Mouse (Mus musculus) liver, embryonic 14.5 days (tissue): ENCODE measurements around the gene Gm28041. TPM values are rescaled to one million over a fixed set of nuclear protein-coding genes. Genes with fewer than 3 reads are reported as not detected.
A peak's percentile ranks its signal among the peaks of the same experiment; 100 is the strongest.

ENCODE experiments used
- ATAC-seq: fragments of 200-750 bp; cut with Nextera tagmentation; 2 replicates; pipeline ENCODE4 v1.8.0; 2017; ENCODE audit warnings: moderate number of reproducible peaks, mild to moderate bottlenecking, moderate library complexity; ENCODE audit not compliant: insufficient read depth
- DNase-seq, 3 experiments: peaks; one replicate each; pipeline ENCODE4 v3.0.0-alpha.2; 2012 to 2013; ENCODE audit warnings: low read depth in 3 of 3, low spot score in 3 of 3
- H3K27ac ChIP-seq: fragments of 300-500 bp; sonication (generic); 2 replicates; pipeline ENCODE4 v1.5.1; 2014; ENCODE audit warnings: moderate library complexity, mild to moderate bottlenecking, control low read depth, inconsistent platforms
- H3K27me3 ChIP-seq: fragments of 300-500 bp; sonication (generic); 2 replicates; pipeline ENCODE4 v1.6.1; 2014; ENCODE audit warnings: mild to moderate bottlenecking, low read length, moderate library complexity; ENCODE audit not compliant: control insufficient read depth, insufficient read depth
- H3K36me3 ChIP-seq: fragments of 300-500 bp; sonication (generic); replicated peaks from 2 replicates; pipeline ENCODE4 v1.6.1; 2014; ENCODE audit warnings: low read depth; ENCODE audit not compliant: control insufficient read depth, insufficient read depth
- H3K4me1 ChIP-seq, 2 experiments: fragments of 200-500 bp in 1 of 2; fragments of 300-500 bp in 1 of 2; sonication (generic) in 1 of 2; replicated peaks; 2 replicates each; pipeline ENCODE4 v1.6.1; 2012 to 2014; ENCODE audit warnings: antibody characterized with exemption in 1 of 2, inconsistent platforms in 1 of 2, low read length in 1 of 2; ENCODE audit not compliant: control insufficient read depth in 2 of 2, insufficient read depth in 2 of 2
- H3K4me2 ChIP-seq: fragments of 300-500 bp; sonication (generic); 2 replicates; pipeline ENCODE4 v1.6.1; 2014; ENCODE audit warnings: low read depth, mild to moderate bottlenecking, control low read depth, moderate library complexity
- H3K4me3 ChIP-seq, 2 experiments: fragments of 200-500 bp in 1 of 2; fragments of 300-500 bp in 1 of 2; sonication (generic) in 1 of 2; 2 replicates each; pipeline ENCODE4 v1.5.1; 2012 to 2014; ENCODE audit warnings: low read depth in 2 of 2, low read length in 2 of 2, mild to moderate bottlenecking in 2 of 2, control low read depth in 1 of 2, inconsistent platforms in 1 of 2, moderate library complexity in 1 of 2; ENCODE audit not compliant: insufficient read depth in 1 of 2
- H3K9ac ChIP-seq: fragments of 300-500 bp; sonication (generic); replicated peaks from 2 replicates; pipeline ENCODE4 v1.6.1; 2014; ENCODE audit warnings: mild to moderate bottlenecking, control low read depth, moderate library complexity
- H3K9me3 ChIP-seq: fragments of 300-500 bp; sonication (generic); 2 replicates; pipeline ENCODE4 v1.6.1; 2016; ENCODE audit warnings: low read length, mixed read lengths; ENCODE audit not compliant: control insufficient read depth
- CTCF ChIP-seq: IDR thresholded peaks from 2 replicates; pipeline ENCODE4 v1.5.1; 2016; ENCODE audit warnings: antibody characterized with exemption, low read depth, control low read depth
- EP300 ChIP-seq: IDR thresholded peaks from 2 replicates; pipeline ENCODE4 v1.6.1; 2016; ENCODE audit warnings: antibody characterized with exemption, low read depth
- WGBS: fragments of 180-500 bp; shearing (Covaris S2); extraction: QIAGEN DNeasy Blood & Tissue Kit; methylation state at CpG from one replicate; pipeline ENCODE4 v1.1.7; 2014; ENCODE audit not compliant: insufficient replicate concordance; 5-methylcytosine and 5-hydroxymethylcytosine counted together
- polyA plus RNA-seq, 2 experiments: library from polyadenylated mRNA; depleted of rRNA in 1 of 2; stranded (reverse) in 1 of 2; unstranded in 1 of 2; fragments of >200 nt; fragmentation: Nextera tagmentation in 1 of 2; extraction: Ambion mirVana in 1 of 2; gene quantifications; 2 replicates each; pipeline versions ENCODE4 v1.2.1 to v1.2.3; 2012 to 2014

Gm28041 gene
- polyA plus RNA-seq, 2 experiments: 0.10 to 0.19 TPM

GRCm38 (mm10) chr13:67306718-67307117 is 68.8 kb downstream of the Gm28041 start:
- TF ChIP-seq EP300 (no peak), CTCF (no peak)
- H3K4me3 ChIP-seq: peak overlapping the region; percentile 74 to 75
- peak overlapping the region; percentile 82 for H3K4me2 ChIP-seq
- peak; percentile 32; the same call in 1 of the 2 replicates for ATAC-seq
- no peaks in the 10 kb centered on the region for H3K27me3 ChIP-seq
- 24% methylated on average over 5 of the region's 5 CpGs for WGBS
- no peaks in the 10 kb centered on the region for H3K9me3 ChIP-seq
- peak overlapping the region; percentile 71; the same call in 1 of the 2 replicates for H3K9ac ChIP-seq
- no peak overlapping the region for H3K27ac ChIP-seq
- DNase-seq: no peak
- no peaks in the 10 kb centered on the region for H3K36me3 ChIP-seq
- peaks cover 4 to 5% of the 10 kb centered on the region in 2 experiments; a peak in 1 of 4 replicates for H3K4me1 ChIP-seq

DNA sequence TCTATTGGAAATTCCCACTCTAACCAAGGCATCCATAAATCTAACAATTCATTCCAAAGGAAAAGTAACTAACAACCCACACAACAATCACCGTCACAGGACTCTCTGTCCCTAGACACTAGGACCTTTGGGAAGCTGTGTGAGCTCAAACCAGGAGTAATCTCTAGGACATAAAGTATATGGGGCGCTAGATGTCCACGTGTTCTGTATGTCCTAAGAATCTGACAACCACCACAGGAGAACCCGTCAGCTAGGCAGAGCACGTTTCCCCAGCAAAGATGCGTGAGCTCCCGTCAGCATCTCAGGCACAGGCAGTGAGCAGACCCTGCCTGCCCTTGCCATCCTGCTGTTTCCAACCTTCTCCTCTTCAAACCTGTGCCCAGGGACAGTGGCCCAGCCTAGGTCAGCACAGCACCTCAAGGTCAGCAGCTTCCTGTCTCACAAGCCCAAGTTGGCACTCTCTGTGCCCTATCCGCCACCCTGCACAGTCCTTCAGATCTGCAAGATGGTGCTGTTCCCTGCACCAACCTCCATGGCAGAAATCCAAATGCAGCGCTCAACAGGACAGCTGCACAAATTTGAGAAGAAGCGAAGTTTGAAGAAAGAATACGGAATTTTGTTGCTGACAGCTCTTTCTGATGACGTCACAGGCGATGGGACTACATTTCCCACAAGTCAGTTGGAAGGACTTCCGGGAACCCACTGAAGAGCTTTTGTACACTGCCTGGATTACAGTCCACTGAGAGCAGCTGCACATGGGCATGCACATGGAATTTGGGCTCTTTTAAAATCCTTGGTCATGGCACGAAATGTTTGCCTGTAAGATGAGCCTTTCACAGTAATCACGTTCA is 69.5 kb downstream of the Gm28041 start, which contains the start of gene Zfp457:
TSS of gene Zfp457 (minus strand) at position 664 of the 851 bp plus-strand sequence.
- TF ChIP-seq CTCF (no peak), EP300 (no peak)
- Histone ChIP-seq H3K36me3 (no peaks in the 10 kb centered on the region), H3K4me1 (peaks cover 4 to 5% of the 10 kb centered on the region in 2 experiments; a peak in 1 of 4 replicates), H3K27me3 (no peaks in the 10 kb centered on the region), H3K9me3 (no peaks in the 10 kb centered on the region), H3K9ac (peak within 1 kb of the TSS; percentile 71), H3K4me3 (peak within 1 kb of the TSS; percentile 74 to 75), H3K27ac (no peak within 1 kb of the TSS), H3K4me2 (peak within 1 kb of the TSS; percentile 82)
- ATAC-seq (peak; percentile 95), DNase-seq (peak; percentile 72 to 80 (median 78))
- WGBS: 7% methylated on average over 16 of the region's 16 CpGs

Other genes starting within 250 kb of the Gm28041 start
- gene Rsl1, start 202.6 kb downstream of the Gm28041 start, polyA plus RNA-seq (2012; rRNA removed): 0.89 and 1.1 TPM in 2 replicates
- 0.82 and 1.5 TPM in 2 replicates for gene Rsl1, start 202.6 kb downstream of the Gm28041 start, polyA plus RNA-seq (2014; fragmentation: Nextera tagmentation; extraction: Ambion mirVana)
- 0.17 and 0.18 TPM in 2 replicates for gene Zfp455, start 181.2 kb downstream of the Gm28041 start, polyA plus RNA-seq (2012; rRNA removed)
- 0.27 TPM in 2 replicates for gene Zfp455, start 181.2 kb downstream of the Gm28041 start, polyA plus RNA-seq (2014; fragmentation: Nextera tagmentation; extraction: Ambion mirVana)
- 0.27 and 0.49 TPM in 2 replicates for gene Zfp458, start 97.3 kb downstream of the Gm28041 start, polyA plus RNA-seq (2012; rRNA removed)
- 0.28 and 0.34 TPM in 2 replicates for gene Zfp458, start 97.3 kb downstream of the Gm28041 start, polyA plus RNA-seq (2014; fragmentation: Nextera tagmentation; extraction: Ambion mirVana)
- 0.42 and 0.44 TPM in 2 replicates for gene Zfp457, start 69.2 kb downstream of the Gm28041 start, polyA plus RNA-seq (2012; rRNA removed)
- 0.24 TPM in 1 of 2 replicates, not detected in the other for gene Zfp457, start 69.2 kb downstream of the Gm28041 start, polyA plus RNA-seq (2014; fragmentation: Nextera tagmentation; extraction: Ambion mirVana)
- gene Zfp595, start 43.2 kb downstream of the Gm28041 start, polyA plus RNA-seq (2012; rRNA removed): 0.79 and 1.3 TPM in 2 replicates
- 1.1 TPM in 2 replicates for gene Zfp595, start 43.2 kb downstream of the Gm28041 start, polyA plus RNA-seq (2014; fragmentation: Nextera tagmentation; extraction: Ambion mirVana)
- not detected in 2 replicates for gene Gm28044, start 15.2 kb downstream of the Gm28041 start, polyA plus RNA-seq (2012; rRNA removed)
- not detected in 2 replicates for gene Gm28044, start 15.2 kb downstream of the Gm28041 start, polyA plus RNA-seq (2014; fragmentation: Nextera tagmentation; extraction: Ambion mirVana)
- 0.36 and 0.78 TPM in 2 replicates for gene Zfp953, start 15.1 kb downstream of the Gm28041 start, polyA plus RNA-seq (2012; rRNA removed)
- gene Zfp953, start 15.1 kb downstream of the Gm28041 start, polyA plus RNA-seq (2014; fragmentation: Nextera tagmentation; extraction: Ambion mirVana): 0.77 and 0.89 TPM in 2 replicates
- gene Zfp456, start 77 bp upstream of the Gm28041 start, polyA plus RNA-seq (2012; rRNA removed): 0.19 and 0.22 TPM in 2 replicates
- 0.47 and 0.56 TPM in 2 replicates for gene Zfp456, start 77 bp upstream of the Gm28041 start, polyA plus RNA-seq (2014; fragmentation: Nextera tagmentation; extraction: Ambion mirVana)
- 0.58 and 1.6 TPM in 2 replicates for gene Zfp429, start 24.1 kb upstream of the Gm28041 start, polyA plus RNA-seq (2012; rRNA removed)
- gene Zfp429, start 24.1 kb upstream of the Gm28041 start, polyA plus RNA-seq (2014; fragmentation: Nextera tagmentation; extraction: Ambion mirVana): 1.5 and 1.7 TPM in 2 replicates
- gene Zfp459, start 45.7 kb upstream of the Gm28041 start, polyA plus RNA-seq (2012; rRNA removed): 0.07 and 0.16 TPM in 2 replicates
- gene Zfp459, start 45.7 kb upstream of the Gm28041 start, polyA plus RNA-seq (2014; fragmentation: Nextera tagmentation; extraction: Ambion mirVana): 0.17 and 0.42 TPM in 2 replicates
- 1.8 and 2.7 TPM in 2 replicates for gene Zfp874a, start 75.9 kb upstream of the Gm28041 start, polyA plus RNA-seq (2012; rRNA removed)
- gene Zfp874a, start 75.9 kb upstream of the Gm28041 start, polyA plus RNA-seq (2014; fragmentation: Nextera tagmentation; extraction: Ambion mirVana): 5.3 and 5.9 TPM in 2 replicates
- 1.4 and 2.7 TPM in 2 replicates for gene Zfp874b, start 108.5 kb upstream of the Gm28041 start, polyA plus RNA-seq (2012; rRNA removed)
- gene Zfp874b, start 108.5 kb upstream of the Gm28041 start, polyA plus RNA-seq (2014; fragmentation: Nextera tagmentation; extraction: Ambion mirVana): 1.9 and 3.2 TPM in 2 replicates
- gene Zfp58, start 124.8 kb upstream of the Gm28041 start, polyA plus RNA-seq (2012; rRNA removed): 0.65 and 1.1 TPM in 2 replicates
- 1.6 and 1.7 TPM in 2 replicates for gene Zfp58, start 124.8 kb upstream of the Gm28041 start, polyA plus RNA-seq (2014; fragmentation: Nextera tagmentation; extraction: Ambion mirVana)
- not detected in 2 replicates for gene Gm26965, start 150.4 kb upstream of the Gm28041 start, polyA plus RNA-seq (2012; rRNA removed)
- gene Gm26965, start 150.4 kb upstream of the Gm28041 start, polyA plus RNA-seq (2014; fragmentation: Nextera tagmentation; extraction: Ambion mirVana): not detected in 2 replicates
- 4.2 and 5.3 TPM in 2 replicates for gene Zfp87, start 150.4 kb upstream of the Gm28041 start, polyA plus RNA-seq (2012; rRNA removed)
- 8.7 and 10.6 TPM in 2 replicates for gene Zfp87, start 150.4 kb upstream of the Gm28041 start, polyA plus RNA-seq (2014; fragmentation: Nextera tagmentation; extraction: Ambion mirVana)
- 1.9 and 2.0 TPM in 2 replicates for gene Zfp748, start 178.1 kb upstream of the Gm28041 start, polyA plus RNA-seq (2012; rRNA removed)
- gene Zfp748, start 178.1 kb upstream of the Gm28041 start, polyA plus RNA-seq (2014; fragmentation: Nextera tagmentation; extraction: Ambion mirVana): 4.9 and 5.1 TPM in 2 replicates
- gene Zfp729b, start 234.0 kb upstream of the Gm28041 start, polyA plus RNA-seq (2012; rRNA removed): 0.43 and 0.80 TPM in 2 replicates
- 1.5 and 1.6 TPM in 2 replicates for gene Zfp729b, start 234.0 kb upstream of the Gm28041 start, polyA plus RNA-seq (2014; fragmentation: Nextera tagmentation; extraction: Ambion mirVana)